Mouse (Mus musculus): Measurements from ENCODE around the gene Serpina12.
A peak's percentile ranks its signal among the peaks of the same experiment; 100 is the strongest.

The Serpina12 gene

DNA sequence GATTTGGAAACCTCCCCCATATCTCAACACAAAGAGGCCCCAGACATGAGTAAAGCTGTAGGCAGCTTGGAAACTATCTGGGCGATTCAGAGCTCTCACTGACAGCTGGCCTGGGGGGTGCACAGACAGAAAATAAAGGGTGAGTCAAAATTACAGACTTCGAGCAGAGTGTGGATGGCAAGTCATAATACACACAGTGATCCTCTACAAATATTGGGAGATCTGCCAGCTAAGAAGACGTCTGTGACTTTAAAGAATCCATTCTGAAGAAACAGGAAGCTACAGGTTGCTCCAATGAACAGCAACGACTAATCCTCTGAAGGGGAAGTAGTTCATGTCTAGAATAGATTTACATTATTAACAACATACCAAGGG lies 41.0 kb downstream of the Serpina12 start:
- DNase-seq (ENCODE audit: low spot score in 2 of 2) = no peak

DNA sequence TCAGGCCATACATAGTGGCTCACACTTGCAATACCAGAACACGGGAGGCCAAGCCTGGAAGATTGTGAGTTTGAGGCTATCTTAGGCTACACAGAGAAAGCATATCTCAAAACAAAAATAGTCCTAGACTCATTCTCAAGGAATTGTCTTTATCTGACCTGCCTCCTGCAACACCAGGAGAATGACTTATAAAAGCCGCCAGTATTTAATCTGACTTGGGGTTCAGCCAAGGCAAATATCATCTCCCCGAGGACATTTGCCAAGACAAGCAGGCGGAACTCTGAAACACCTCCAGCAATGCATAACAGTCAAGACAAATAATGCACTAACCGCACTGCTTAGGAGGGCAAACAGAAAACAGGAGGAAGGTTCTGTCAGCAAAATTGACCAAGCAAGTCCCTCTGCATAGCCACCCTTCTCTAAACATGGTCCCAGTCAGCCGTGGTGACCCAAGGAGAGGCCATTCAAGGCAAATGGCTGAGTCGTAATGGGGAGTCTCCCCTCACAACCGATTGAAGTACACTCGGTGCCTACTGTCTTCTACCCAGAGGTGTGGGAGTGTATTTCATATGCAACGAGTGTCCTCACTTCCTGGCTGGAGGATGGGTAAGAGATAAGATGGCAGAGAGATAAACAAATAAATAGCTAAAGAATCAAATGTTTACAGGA lies 41.5 kb downstream of the Serpina12 start:
- no peak for DNase-seq (ENCODE audit: low spot score in 2 of 2)

DNA sequence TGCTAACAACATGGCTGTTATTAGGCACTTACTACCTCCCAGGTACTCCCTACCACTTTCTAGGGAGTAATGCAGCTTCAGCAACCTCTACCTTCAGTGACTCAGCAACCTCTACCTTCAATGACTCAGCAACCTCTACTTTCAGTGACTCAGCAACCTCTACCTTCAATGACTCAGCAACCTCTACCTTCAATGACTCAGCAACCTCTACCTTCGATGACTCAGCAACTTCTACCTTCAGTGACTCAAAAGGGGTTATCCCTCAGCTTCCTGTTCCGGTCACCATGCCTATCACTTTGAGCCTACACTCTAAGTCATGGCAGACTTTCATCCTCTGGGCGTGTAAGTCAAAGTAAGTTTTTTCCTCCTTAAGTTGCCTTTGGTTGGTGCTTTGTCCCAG lies 43.6 kb downstream of the Serpina12 start:
- no peak for DNase-seq (ENCODE audit: low spot score in 2 of 2)

DNA sequence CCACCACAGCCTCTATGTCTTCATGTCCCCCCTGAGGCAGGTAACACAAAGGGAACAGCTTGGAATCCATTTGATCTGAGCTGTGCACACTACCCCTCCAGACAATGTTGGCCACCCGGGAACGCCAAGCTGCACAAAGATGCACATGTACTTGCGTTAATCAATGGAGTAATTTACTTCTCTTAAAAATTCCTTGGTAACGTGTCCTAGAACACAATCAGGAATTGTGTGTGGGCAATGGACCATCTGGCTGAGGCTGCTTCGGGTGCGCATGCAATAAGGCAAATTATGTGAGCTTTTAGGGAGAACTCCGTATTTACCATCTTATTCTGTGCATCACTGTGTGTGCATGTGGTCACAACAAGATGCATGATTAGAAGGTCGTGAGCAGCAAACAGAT lies 44.6 kb downstream of the Serpina12 start:
- no peak for DNase-seq (ENCODE audit: low spot score in 2 of 2)

DNA sequence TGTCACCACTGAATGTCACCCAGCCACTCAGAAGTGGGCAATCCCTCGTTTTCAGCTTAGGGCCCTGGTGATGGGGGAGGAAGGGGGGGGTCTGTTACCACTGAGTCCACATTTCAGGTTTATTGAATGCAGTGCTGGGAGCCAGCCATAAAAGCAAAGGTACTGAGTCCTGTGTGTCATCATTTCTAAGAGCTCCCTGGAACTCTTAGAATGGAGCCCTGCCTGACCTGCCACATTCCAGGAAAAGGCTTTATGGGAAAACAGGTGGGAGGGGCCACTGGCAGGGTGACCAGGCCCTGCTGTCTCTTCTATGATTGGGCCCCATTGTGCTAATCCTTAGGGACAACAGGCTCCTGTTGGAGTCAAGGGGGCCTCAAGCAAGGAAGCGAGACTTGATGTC lies 47.7 kb downstream of the Serpina12 start:
- DNase-seq (ENCODE audit: low spot score in 2 of 2) = no peak

DNA sequence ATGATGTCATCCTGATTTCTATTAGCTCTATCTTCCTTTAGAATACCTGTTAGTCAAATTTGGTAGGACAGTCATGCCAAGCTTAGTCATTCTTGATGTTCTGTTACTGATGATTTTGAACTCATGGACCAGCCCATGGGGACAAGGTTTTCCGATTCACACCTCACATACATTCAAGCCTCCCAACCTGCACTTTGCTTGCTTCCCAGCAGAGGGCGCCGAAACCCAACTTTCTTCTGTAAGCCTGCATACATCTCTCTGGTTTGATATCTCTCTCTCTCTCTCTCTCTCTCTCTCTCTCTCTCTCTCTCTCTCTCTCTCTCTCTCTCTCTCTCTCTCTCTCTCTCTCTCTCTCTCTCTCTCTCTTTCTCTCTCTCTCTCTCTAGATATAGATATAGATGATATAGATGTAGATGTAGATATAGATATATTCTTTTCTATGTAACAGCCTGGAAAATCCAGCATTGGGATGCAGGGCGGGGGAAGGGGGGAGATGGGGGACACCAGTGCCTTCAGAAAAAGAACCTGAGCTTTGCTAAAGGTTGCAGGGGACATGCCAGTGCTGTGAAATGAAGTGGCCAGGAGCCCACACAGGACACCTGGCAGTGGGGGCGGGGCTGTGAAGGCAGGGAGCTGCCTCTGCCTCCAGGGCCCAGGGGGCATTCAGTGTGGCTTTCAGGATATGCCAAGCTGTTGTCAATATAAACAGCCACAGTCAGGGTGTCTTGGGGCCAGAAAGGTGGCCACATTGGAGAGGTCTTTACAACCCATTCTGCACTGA lies 48.8 kb downstream of the Serpina12 start:
- peak; percentile 69 to 84 for DNase-seq (ENCODE audit: low spot score in 2 of 2)

DNA sequence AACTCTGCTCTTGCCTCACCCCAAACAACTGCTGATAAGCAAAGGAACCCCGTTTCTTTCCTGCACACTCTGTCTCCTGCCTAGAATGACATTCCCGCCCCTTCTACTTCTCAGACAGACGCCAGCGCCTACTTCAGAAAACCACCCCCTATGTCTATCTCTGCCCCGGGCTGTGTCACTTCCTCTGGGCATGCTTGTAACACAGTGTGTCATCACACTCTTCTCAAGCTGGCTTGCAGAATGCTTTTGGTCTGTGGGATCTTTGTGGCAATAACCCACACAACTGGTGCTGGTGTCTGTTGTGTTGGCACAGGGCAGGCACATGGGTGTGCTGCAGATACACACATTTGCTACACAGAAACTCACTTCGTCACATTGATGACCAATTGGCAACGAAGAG lies 51.3 kb downstream of the Serpina12 start:
- no peak for DNase-seq (ENCODE audit: low spot score in 2 of 2)

DNA sequence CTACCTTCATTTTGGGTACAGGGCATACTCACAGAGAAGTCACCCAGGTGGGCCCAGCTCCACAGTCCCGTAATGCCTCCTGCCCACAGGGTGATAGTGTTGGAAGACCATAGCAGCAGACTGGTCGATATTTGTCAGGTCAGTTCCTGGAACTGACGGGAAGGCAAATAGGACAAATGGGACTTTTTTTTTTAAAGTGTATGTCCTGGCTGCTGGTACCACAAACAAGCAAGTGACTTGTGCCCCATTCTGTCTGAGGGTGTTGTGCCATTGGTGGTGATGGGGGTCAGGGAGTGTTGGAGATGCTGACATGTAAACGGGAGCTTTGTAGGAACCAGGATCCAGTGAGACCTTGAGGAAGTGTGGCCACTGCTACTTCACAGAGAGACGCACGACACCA lies 54.4 kb downstream of the Serpina12 start, which contains the start of gene Serpina11:
Serpina11 (minus strand) TSS at position 101 of the 400 bp plus-strand sequence.
- DNase-seq (ENCODE audit: low spot score in 2 of 2) = no peak

DNA sequence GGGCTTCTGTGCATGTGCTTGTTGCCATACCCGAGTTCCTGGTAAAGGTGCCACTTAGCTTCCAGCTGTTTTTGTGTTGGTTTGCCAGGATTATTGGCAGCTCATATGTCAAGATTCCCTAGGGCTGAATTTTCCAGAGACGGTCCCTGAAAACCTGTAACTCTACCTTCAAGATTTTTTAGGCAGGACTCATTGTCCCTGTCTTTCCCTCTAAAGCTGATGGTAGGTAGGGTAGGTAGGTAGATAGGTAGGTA lies 54.8 kb downstream of the Serpina12 start:
- no peak for DNase-seq (ENCODE audit: low spot score in 2 of 2)

DNA sequence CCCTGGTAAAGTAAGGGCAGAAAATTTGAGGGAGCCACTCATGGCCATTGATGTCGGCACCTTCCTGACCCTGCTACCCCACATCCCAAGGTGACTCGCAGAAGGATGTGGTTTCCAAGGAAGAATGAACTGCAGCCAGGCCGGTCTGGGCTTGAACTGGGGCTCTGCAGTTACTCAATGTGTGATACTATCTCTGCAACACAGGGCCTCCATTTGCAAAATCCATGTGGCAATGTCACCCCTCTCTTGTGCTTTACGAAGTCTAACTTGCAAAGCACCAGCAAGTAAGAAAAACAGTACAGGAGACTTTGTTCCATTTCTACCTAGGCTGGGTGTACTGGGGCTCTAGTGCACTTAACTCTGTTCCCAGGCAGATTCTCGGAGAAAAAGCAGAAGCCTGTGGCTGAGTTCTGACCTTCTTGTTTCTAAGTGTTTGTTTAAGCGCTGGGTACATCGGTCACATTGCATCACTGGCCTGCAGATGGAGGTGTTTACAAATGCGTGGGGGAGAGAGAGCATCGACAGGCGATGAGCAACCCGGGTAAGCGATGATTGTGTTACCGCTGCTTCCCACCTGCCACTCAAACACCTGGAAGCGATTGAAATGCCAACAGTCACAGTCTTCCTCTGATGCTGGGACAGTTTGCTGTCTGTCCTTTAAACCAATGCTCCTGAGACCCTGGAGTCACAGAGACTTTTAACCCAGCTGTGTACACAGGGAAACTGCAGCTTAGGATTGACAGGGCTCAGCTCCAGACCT lies 55.3 kb downstream of the Serpina12 start:
- no peak for DNase-seq (ENCODE audit: low spot score in 2 of 2)

DNA sequence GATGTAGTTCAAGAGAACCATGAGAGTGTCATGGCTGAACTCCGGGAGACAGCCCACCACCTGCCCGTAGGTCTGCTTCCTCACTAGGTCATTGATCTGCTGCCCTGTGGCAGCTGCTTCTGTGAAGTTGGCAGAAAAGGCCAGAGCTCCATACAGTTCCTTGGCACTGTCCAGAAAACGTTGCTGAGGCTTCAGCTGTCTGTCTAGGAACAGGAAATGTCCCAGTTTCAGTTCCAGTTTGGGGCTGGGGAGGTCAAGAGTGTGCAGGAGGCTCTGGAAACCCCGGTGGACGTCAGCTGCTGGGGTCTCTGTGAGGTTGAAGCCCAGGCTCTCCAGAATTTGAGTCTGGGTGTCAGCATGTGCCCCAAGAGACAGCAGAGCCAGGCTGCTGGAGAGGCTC lies 58.4 kb downstream of the Serpina12 start:
- no peak for DNase-seq (ENCODE audit: low spot score in 2 of 2)

DNA sequence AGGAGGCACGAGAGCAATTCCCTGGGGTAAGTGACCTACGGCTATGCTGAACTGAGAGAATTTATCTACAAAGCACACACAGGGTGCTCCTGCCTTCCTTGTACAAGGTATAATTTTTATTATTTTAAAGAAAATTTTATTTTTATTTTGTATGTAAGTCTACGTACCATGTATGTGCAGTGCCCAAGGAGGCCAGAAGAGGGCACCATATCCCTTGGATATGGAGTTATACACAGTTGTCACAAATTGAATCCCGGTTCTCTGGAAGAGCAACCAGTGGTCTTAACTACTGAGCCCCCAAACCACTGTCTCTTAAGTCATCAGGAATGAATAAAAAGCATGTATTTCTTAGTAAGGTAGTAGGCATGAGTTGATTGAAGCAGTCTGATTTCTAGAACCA lies 59.3 kb downstream of the Serpina12 start:
- DNase-seq (ENCODE audit: low spot score in 2 of 2) = peak in 1 of 2 experiments; percentile 60

DNA sequence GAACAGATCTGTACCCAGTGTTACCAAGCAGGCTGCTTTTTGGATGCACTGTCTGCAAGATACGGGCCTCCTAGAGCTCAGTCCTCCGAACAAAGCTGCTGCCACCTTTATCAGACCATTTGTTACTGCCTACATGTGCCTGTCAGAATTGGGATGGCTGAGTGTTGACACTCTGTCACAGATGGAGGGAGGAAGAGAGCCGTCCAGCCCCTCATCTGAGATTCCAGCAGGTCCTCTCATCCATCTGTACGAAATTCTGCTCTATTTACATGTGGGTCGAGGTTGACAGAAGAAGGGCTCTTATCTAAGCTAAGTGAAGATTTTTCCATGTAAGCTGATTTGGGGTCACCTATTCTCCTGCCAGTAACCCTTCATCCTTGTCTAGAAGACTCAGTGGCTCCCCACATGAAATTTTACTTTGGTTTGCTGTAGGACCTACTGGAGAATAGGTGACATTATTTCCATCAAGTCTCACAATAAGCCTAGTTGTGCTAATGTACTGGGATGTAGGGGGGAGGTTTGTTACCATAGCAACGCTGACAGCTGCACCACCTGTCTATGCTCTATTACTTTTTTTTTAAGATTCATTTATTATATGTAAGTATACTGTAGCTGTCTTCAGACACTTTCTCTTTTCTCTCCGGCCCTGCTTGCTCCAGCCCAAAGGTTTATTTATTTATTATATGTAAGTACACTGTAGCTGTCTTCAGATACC lies 62.4 kb downstream of the Serpina12 start:
- no peak for DNase-seq (ENCODE audit: low spot score in 2 of 2)

All from frontal cortex, postnatal 14 days (tissue).